Mouse (Mus musculus) liver, embryonic 14.5 days (tissue): Measurements from ENCODE around the gene Itpr1. TPM values are rescaled to one million over a fixed set of nuclear protein-coding genes. Genes with fewer than 3 reads are reported as not detected.

Experiments
- ATAC-seq: fragments of 200-750 bp; cut with Nextera tagmentation; 2 replicates; pipeline ENCODE4 v1.8.0; 2017; ENCODE audit warnings: moderate number of reproducible peaks, mild to moderate bottlenecking, moderate library complexity; ENCODE audit not compliant: insufficient read depth
- DNase-seq, 3 experiments: peaks; one replicate each; pipeline ENCODE4 v3.0.0-alpha.2; 2012 to 2013; ENCODE audit warnings: low read depth in 3 of 3, low spot score in 3 of 3
- H3K27ac ChIP-seq: fragments of 300-500 bp; sonication (generic); 2 replicates; pipeline ENCODE4 v1.5.1; 2014; ENCODE audit warnings: moderate library complexity, mild to moderate bottlenecking, control low read depth, inconsistent platforms
- H3K27me3 ChIP-seq: fragments of 300-500 bp; sonication (generic); 2 replicates; pipeline ENCODE4 v1.6.1; 2014; ENCODE audit warnings: mild to moderate bottlenecking, low read length, moderate library complexity; ENCODE audit not compliant: control insufficient read depth, insufficient read depth
- H3K36me3 ChIP-seq: fragments of 300-500 bp; sonication (generic); replicated peaks from 2 replicates; pipeline ENCODE4 v1.6.1; 2014; ENCODE audit warnings: low read depth; ENCODE audit not compliant: control insufficient read depth, insufficient read depth
- H3K4me1 ChIP-seq, 2 experiments: fragments of 200-500 bp in 1 of 2; fragments of 300-500 bp in 1 of 2; sonication (generic) in 1 of 2; replicated peaks; 2 replicates each; pipeline ENCODE4 v1.6.1; 2012 to 2014; ENCODE audit warnings: antibody characterized with exemption in 1 of 2, inconsistent platforms in 1 of 2, low read length in 1 of 2; ENCODE audit not compliant: control insufficient read depth in 2 of 2, insufficient read depth in 2 of 2
- H3K4me2 ChIP-seq: fragments of 300-500 bp; sonication (generic); 2 replicates; pipeline ENCODE4 v1.6.1; 2014; ENCODE audit warnings: low read depth, mild to moderate bottlenecking, control low read depth, moderate library complexity
- H3K4me3 ChIP-seq, 2 experiments: fragments of 200-500 bp in 1 of 2; fragments of 300-500 bp in 1 of 2; sonication (generic) in 1 of 2; 2 replicates each; pipeline ENCODE4 v1.5.1; 2012 to 2014; ENCODE audit warnings: low read depth in 2 of 2, low read length in 2 of 2, mild to moderate bottlenecking in 2 of 2, control low read depth in 1 of 2, inconsistent platforms in 1 of 2, moderate library complexity in 1 of 2; ENCODE audit not compliant: insufficient read depth in 1 of 2
- H3K9ac ChIP-seq: fragments of 300-500 bp; sonication (generic); replicated peaks from 2 replicates; pipeline ENCODE4 v1.6.1; 2014; ENCODE audit warnings: mild to moderate bottlenecking, control low read depth, moderate library complexity
- H3K9me3 ChIP-seq: fragments of 300-500 bp; sonication (generic); 2 replicates; pipeline ENCODE4 v1.6.1; 2016; ENCODE audit warnings: low read length, mixed read lengths; ENCODE audit not compliant: control insufficient read depth
- CTCF ChIP-seq: IDR thresholded peaks from 2 replicates; pipeline ENCODE4 v1.5.1; 2016; ENCODE audit warnings: antibody characterized with exemption, low read depth, control low read depth
- EP300 ChIP-seq: IDR thresholded peaks from 2 replicates; pipeline ENCODE4 v1.6.1; 2016; ENCODE audit warnings: antibody characterized with exemption, low read depth
- WGBS: fragments of 180-500 bp; shearing (Covaris S2); extraction: QIAGEN DNeasy Blood & Tissue Kit; methylation state at CpG from one replicate; pipeline ENCODE4 v1.1.7; 2014; ENCODE audit not compliant: insufficient replicate concordance; 5-methylcytosine and 5-hydroxymethylcytosine counted together
- polyA plus RNA-seq, 2 experiments: library from polyadenylated mRNA; depleted of rRNA in 1 of 2; stranded (reverse) in 1 of 2; unstranded in 1 of 2; fragments of >200 nt; fragmentation: Nextera tagmentation in 1 of 2; extraction: Ambion mirVana in 1 of 2; gene quantifications; 2 replicates each; pipeline versions ENCODE4 v1.2.1 to v1.2.3; 2012 to 2014

The Itpr1 gene
- polyA plus RNA-seq, 2 experiments, result 1.6 to 3.1 TPM

DNA sequence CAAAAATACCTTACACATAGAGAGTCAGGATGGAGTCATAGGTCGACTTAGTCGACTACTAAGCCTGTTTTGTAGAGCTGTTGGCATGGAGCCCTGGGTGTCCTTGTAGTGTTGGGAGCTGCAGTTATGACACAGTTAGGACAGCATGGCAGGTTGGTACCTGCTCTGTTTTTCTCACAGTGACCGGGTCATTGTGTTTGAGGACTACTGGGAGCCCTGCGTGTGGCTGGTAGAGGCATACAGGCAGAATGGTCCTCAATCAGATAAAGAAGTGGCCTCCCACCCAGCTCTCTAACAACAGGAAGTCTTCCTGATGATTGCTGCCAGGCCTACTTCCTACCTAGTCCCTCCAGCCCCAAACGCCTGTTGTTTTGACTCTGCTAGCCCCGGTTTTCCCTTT is 20.2 kb downstream of the Itpr1 start:
- H3K9ac ChIP-seq, result no peak overlapping the region
- 15% methylated on average over 6 of the region's 6 CpGs for WGBS
- peaks cover 3 to 17% of the 10 kb centered on the region in 2 experiments; a peak in 3 of 4 replicates for H3K4me1 ChIP-seq
- H3K27me3 ChIP-seq, result no peaks in the 10 kb centered on the region
- ATAC-seq (no peak), DNase-seq (no peak)
- no peaks in the 10 kb centered on the region for H3K9me3 ChIP-seq
- no peak overlapping the region for H3K4me2 ChIP-seq
- TF ChIP-seq CTCF (no peak), EP300 (no peak)
- no peaks in the 10 kb centered on the region for H3K36me3 ChIP-seq
- H3K27ac ChIP-seq, result no peak overlapping the region
- H3K4me3 ChIP-seq, result no peak overlapping the region

DNA sequence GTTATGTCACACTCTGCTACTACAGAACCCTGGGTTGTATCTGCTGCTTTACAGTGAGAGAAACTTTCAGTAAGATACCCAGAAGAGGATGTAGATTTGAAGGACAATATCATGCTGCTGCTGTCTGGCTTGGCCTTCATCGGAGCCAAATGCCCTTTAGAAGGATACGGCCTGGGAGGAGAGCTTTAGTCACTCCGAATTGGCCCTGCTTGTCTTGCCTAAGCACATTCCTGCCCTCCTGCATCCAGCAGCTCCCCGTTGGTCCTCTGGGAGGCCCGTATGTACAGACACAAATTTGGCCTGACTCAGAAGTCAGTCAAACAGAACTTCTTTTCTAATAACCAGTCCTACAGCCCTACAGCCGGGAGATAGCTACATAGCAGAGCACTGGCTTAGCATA is 21.6 kb downstream of the Itpr1 start:
- Histone ChIP-seq H3K4me1 (peaks cover 3 to 17% of the 10 kb centered on the region in 2 experiments; a peak in 3 of 4 replicates), H3K9me3 (no peaks in the 10 kb centered on the region), H3K9ac (no peak overlapping the region), H3K36me3 (no peaks in the 10 kb centered on the region), H3K27ac (no peak overlapping the region), H3K4me3 (no peak overlapping the region), H3K27me3 (no peaks in the 10 kb centered on the region), H3K4me2 (no peak overlapping the region)
- ATAC-seq, result no peak
- WGBS, result 74% methylated on average over 6 of the region's 6 CpGs
- DNase-seq, result no peak
- TF ChIP-seq EP300, result no peak
- TF ChIP-seq CTCF, result no peak

DNA sequence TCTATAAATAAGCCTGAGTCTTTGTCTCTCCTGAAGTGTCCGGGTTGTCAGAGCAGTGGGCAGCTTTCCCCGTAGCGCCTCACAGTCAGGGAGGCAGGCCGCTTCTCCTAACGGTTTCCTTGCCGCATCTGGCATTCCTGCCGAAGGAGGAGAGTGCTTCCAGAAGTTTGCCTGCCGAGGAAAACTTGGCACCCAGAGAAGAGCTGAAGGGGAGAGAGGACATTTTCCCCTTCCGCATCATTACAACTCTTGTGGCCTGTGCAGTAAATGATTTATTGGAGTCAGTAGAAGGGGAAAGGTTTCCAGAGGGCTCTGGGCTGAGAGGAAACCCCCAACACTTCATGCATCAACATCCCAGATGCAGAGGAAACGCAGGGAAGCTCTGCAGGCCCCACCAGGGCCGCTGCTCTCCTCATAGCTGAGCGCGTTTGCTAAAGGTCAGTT is 22.8 kb downstream of the Itpr1 start:
- Histone ChIP-seq H3K36me3 (no peaks in the 10 kb centered on the region), H3K27ac (no peak overlapping the region), H3K9me3 (no peaks in the 10 kb centered on the region), H3K27me3 (no peaks in the 10 kb centered on the region), H3K4me3 (no peak overlapping the region), H3K9ac (no peak overlapping the region), H3K4me2 (no peak overlapping the region), H3K4me1 (peaks cover 3 to 17% of the 10 kb centered on the region in 2 experiments; a peak in 3 of 4 replicates)
- 58% methylated on average over 13 of the region's 13 CpGs for WGBS
- no peak for TF ChIP-seq EP300
- TF ChIP-seq CTCF, result no peak
- DNase-seq (no peak), ATAC-seq (no peak)

DNA sequence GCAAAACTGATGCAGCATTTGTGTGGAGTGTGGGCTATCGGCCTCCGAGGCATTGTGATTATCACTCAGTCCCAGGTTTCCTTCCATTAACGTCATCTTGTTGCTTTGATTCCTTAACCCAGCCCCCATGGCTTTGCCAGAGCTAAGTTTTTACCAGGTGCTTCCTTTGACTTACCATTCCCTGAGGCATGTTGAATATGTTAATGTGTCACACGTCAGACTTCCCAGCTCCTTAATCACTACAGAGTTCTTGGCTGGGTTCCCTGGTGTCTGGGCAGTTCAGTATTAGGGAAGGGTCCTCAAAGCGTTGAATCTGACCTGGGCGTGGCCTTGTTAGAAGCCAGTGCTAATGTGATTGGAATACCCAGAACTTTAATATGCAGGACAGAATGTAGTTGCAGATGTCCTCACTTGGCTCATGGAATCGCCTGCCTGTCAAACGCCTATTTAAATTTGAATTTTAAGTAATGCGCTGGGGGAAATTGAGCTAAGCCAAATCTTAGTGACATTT is 23.6 kb downstream of the Itpr1 start:
- 56% methylated on average over 9 of the region's 9 CpGs for WGBS
- DNase-seq (no peak), ATAC-seq (no peak)
- Histone ChIP-seq H3K9ac (no peak overlapping the region), H3K27me3 (no peaks in the 10 kb centered on the region), H3K4me1 (peaks cover 3 to 17% of the 10 kb centered on the region in 2 experiments; a peak in 3 of 4 replicates), H3K27ac (no peak overlapping the region), H3K9me3 (no peaks in the 10 kb centered on the region), H3K4me2 (no peak overlapping the region), H3K36me3 (no peaks in the 10 kb centered on the region), H3K4me3 (no peak overlapping the region)
- no peak for TF ChIP-seq CTCF
- TF ChIP-seq EP300, result no peak

DNA sequence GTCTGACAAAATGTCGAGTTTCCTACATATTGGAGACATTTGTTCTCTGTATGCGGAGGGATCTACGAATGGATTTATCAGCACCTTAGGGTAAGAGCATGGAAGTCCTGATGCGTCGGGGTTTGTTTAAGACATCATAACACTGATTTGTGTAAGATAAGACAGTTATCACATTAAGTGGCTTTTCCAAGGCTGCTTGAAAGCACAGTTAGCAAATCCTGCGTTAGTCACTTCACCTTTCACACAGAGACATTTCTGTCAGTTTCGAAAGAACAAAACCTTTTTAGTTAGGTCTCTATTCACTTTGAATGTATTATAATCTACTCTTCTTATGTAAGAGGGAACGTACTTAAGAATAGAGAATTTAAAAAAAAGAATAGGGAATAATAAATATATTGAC is 24.1 kb downstream of the Itpr1 start:
- 74% methylated on average over 8 of the region's 8 CpGs for WGBS
- DNase-seq, result no peak
- Histone ChIP-seq H3K4me3 (no peak overlapping the region), H3K9ac (no peak overlapping the region), H3K9me3 (no peaks in the 10 kb centered on the region), H3K4me2 (no peak overlapping the region), H3K36me3 (no peaks in the 10 kb centered on the region), H3K27ac (no peak overlapping the region), H3K27me3 (no peaks in the 10 kb centered on the region), H3K4me1 (peaks cover 3 to 17% of the 10 kb centered on the region in 2 experiments; a peak in 3 of 4 replicates)
- no peak for ATAC-seq
- no peak for TF ChIP-seq EP300
- TF ChIP-seq CTCF, result no peak
